Mouse (Mus musculus) kidney, adult 9 months (tissue): ENCODE results near the gene Etv6.

ENCODE experiments used
- DNase-seq: peaks from one replicate; pipeline ENCODE4 v3.0.0; 2022

The Etv6 gene

DNA sequence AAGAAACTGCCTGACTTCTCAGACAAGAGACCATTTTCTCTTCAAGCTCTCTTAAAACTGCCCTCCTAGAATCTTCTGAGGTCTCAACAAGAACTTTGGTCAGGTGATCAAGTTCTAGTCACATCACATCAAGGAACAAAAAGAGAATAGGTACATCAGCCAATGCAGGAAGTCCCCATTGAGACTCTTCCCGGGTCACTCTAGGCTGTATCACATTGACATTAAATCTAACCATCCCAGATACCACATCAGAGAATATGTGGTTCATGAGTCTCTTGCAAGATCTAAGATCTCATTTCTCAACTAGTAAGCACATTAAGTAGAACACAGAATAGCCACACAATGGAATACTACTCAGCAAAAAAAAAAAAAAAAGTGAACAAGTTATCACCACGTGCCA is 238.4 kb downstream of the Etv6 start:
- DNase-seq = no peak

DNA sequence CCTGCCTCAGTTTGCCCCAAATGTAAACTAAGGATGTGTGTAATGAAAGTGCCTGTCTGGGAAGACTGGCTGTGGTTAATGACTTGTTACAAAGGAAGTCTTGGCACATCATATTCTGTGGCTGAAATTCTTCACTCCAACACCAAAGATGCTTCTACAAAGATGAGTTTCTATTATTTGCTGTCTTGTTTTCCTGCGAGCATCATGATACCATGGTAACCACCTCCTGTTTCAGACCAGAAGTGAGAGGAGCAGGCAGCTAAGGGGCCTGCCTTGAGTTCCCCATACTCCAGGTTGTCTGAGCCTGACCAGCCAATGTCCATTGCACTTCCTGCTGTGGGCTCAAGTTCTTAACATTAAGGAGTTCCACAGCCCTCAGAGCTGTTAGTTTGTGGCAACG is 241.5 kb downstream of the Etv6 start:
- DNase-seq = no peak

DNA sequence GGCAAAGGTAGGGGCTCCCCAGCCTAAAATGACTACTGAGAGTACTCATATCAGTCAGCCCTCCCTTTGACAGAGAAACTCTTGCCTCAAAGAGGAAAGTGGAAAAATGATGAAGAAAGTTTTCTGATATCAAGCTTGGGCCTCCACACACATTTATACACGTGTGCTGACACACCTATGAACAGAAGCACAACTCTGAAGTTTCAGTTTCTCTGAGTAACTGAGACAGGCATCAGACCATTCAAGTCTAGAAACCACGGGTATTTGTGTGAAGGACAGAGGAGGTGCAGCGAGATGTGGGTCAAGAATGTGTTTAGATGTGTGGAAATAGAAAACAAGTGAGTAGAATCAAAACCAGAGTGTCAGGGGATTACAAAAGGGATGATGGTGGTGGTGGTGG is 246.6 kb downstream of the Etv6 start:
- DNase-seq = no peak

DNA sequence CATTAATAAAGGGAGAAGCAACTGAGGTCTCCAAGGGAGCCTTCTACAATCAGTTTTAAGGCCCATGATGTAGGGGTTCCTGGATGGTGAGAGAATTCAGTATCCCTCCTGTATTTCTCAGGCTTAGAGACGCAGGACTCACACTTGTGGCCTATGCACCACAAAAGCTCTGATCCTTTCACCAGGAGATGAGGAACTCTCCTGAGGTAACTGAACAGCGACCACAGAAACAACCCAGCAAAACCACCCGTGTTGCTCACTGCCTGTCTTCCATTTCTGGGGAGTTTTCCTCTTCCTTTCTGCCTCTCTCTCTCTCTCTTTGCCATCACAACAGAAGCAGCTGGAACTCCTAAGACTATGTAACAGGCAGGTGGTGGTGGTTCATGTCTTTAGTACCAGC is 256.3 kb downstream of the Etv6 start:
- DNase-seq = no peak

DNA sequence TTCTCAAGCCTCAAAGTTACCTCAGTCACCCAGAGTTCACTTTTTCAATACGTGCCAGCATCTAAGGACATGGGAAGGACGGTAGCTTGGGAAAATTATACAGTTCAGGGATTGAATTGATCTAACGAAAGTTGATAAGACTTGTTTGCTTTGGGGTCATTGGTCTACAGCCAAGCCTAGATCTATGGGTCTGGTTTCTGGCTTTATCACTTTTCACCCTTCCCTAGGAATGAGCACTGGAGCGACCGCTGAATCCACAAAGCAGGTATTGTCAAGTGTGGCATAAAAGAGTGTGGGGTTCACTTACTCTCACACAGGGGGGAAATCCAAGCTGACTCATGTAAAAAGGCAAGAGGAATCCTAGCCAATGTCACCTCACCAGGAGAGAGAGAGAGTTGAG is 256.9 kb downstream of the Etv6 start:
- no peak for DNase-seq

DNA sequence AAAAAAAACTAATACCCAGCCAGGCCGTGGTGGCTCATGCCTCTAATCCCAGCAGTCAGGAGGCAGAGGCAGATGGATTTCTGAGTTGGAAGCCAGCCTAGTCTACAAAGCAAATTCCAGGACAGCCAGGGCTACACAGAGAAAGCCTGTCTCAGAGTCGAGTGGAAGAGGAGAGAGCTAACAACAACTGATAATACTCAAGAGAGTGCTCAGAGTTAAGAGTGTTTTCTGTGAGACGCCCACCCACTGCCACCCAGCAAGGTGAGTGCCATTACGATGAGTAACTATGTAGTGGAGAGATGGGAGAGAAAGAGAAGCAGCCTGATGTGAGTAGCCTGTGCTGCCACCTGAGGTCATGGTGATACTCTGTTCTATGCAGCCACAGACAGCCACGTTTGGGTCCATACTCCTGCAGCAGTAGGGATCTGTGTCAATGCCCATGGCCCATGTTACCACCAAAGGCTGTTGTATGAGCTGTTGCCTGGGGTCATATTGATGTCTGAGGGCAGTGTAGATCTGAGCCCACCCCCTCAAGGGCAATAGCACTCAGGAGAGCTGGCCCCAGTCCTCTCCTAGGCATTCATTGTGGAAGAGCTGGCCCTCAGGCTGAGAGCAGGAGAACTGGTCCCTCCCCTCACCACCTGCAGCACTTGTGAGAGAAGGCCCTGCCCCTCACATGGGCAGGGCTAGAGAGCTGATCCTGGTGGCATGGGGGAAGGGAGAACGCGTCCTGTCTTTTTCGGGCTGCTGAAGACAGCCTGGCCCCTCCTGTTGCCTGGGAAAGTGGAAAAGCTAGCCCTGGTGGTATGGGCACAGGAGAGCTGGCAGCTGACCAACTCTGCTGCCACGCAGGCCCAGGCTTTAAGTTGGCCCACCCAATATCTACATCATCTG is 258.4 kb downstream of the Etv6 start:
- DNase-seq = no peak

DNA sequence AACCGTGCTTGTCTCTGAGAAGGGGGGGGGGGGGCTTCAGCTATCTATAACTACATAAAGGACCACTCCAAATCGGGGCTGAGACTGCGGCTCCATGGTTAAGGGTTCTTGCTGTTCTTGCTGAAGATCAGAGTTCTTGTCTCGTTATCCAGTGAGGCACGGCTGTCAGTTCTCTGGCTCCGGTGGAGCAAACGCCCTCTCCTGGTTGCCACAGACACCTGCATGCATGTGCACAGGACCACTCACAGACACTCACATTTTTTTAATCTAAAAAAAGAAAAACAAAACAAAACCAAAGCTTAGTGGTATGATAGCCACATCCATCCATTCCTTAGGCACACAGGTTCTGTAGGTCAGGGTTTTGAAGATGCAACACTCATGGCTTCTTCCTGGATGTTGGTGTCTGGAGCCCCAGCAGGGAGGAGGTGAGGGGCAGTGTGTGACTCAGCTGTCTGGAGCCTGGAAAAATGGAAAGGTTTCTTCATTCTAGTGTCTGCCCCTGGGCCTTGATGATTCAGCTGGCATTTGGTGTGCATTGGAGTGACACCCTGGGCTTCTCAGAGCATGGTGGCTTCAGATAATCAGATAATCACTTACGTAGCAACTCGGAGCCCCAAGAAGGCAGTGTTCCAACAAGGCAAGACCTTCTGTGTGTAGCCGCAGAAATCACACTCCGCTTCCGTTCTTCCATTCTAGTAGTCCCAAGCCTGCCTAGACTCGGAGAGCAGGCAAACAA is 262.6 kb downstream of the Etv6 start:
- DNase-seq = no peak

DNA sequence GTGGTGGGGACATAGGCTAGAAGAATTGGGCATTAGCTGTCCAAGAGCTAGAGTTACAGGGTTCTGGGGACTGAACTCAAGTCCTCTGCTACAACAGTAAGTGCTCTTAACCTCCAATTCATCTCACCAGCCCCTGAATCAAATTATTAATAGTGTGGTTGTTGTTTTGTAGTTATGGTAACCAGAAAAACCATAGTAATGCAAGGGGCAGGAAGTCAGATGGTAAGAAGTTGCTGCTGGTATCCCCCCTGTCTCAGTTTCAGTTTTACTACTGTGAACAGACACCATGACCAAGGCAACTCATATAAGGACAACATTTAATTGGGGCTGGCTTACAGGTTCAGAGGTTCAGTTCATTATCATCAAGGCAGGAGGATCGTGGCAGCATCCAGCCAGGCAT is 266.5 kb downstream of the Etv6 start:
- no peak for DNase-seq

DNA sequence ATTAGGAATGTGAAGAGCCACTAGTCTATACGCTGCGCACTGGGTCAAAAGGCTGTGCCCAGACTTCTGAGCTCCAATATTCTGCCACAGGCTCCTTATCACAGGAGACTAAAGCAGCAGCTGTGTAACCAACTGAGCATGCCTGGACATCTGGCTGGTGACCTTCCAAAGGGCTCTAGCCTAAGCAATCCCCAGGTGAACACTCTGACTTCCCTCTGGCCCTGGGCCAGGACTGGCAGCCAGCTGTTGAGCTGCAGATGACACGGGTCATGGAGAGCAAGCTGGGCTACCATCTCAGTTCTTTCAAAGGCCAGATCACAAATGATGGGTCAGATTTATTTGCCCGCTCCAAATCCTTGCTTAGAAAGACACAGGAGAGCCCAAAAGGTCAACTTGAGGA is 275.8 kb downstream of the Etv6 start:
- DNase-seq = peak; percentile 12

DNA sequence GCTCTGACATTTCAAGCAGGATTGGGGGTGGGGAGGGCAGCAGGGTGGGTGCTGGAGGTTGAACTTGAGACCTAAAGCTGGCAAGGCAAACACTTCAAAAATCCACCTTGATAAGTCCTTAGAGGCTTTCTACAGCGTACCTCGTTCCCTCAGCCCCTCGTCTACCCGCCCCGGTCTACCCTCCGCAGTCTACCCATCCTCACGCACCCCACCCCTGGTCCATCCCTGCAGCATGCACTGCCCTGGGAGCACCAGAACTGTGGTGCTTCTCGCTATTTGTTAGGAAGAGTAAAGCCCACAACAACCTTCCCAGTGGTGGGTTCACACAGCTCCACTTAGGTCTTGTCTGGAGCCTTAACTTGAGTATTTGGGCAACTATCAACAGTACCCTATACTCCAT is 277.1 kb downstream of the Etv6 start:
- DNase-seq = no peak

DNA sequence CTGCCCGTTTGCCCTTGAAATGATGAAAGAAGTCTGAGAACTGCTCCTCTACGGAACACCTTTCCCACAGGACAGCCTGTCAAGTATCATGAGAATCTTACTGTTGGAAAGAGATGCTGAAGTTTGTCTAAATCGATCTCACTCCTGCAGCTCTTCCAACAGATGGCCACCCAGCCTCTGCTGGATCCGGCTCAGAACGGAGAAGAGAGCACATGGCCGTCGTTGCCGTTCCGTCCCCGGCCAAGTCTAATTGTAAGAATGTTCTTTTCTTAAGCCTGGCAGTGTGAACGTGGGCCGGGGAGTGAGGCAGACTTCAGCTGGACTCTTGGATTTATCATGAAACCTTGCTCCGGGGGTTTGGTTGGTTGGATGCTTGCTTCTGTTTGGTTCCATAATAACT is 281.9 kb downstream of the Etv6 start:
- no peak for DNase-seq
